Mouse (Mus musculus) liver, postnatal 0 days (tissue): ENCODE results near the gene Tex21.

Source experiments
- CTCF ChIP-seq: sonication (generic); IDR thresholded peaks from 2 replicates; pipeline ENCODE4 v1.5.1; 2016; ENCODE audit warnings: antibody characterized with exemption, low read depth
- EP300 ChIP-seq: IDR thresholded peaks from 2 replicates; pipeline ENCODE4 v1.6.1; 2016; ENCODE audit warnings: antibody characterized with exemption, low read depth, mild to moderate bottlenecking

- TF ChIP-seq CTCF (peak; percentile 84), EP300 (no peak)
Measured at GRCm38 (mm10) chr12:76293192-76293591, 46.6 kb upstream of the Tex21 start.
